Comparison of ENCODE assay signal across 9 mouse cellular contexts in the genomic region with DNA sequence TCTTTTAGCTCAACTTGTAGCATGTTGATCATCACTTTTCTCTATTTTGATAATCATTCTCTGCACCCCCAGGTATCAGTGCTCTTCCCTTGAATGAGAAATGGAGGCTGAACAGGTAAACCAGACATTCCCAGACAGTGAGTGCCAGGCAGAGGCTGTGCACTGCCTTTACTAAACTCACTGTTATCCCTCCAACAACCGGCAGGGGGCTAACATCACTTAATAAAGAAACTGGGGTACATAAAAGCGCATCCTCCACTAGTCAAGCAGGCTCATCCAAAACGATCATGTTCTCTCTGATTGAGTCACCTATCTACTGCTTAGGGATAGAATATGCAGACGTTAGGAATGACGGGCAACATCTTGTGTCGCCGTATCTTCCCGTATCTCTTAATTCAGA.
DNase-seq lines count a peak whose midpoint lies in the region; ATAC-seq and TF ChIP-seq lines count a peak whose summit lies in the region.
"Had no signal": no experiment of that assay in that cellular context is flagged by ENCODE, and none has a peak within 500 bp of the region (broad histone marks: within the 10 kb centered on the region; RNA-seq: fewer than 3 reads in every experiment).

No protein-coding gene starts in this region.

- no peaks in the 10 kb centered on the region for H3K27me3 ChIP-seq in intestine, postnatal 0 days (replicated peaks; ENCODE audit: control insufficient read depth, insufficient read depth, low read length)
- H3K27me3 ChIP-seq in intestine, embryonic 15.5 days (replicated peaks), result no peaks in the 10 kb centered on the region
- no peaks in the 10 kb centered on the region for H3K27me3 ChIP-seq in C2C12 (ENCODE audit: control insufficient read depth, insufficient read depth, insufficient read length)
- H3K27me3 ChIP-seq: embryonic facial prominence, embryonic 12.5 days had no signal

- no peak overlapping the region for H3K4me2 ChIP-seq in intestine, postnatal 0 days (replicated peaks; ENCODE audit: low read depth)
- H3K4me2 ChIP-seq in intestine, embryonic 15.5 days (replicated peaks), result no peak overlapping the region
- H3K4me2 ChIP-seq: embryonic facial prominence, embryonic 12.5 days had no signal

- H3K9ac ChIP-seq in intestine, postnatal 0 days (ENCODE audit: low read depth, low read length), result no peak overlapping the region
- H3K9ac ChIP-seq in intestine, embryonic 15.5 days, result no peak overlapping the region
- H3K9ac ChIP-seq: embryonic facial prominence, embryonic 12.5 days had no signal

- peak; percentile 81 for TF ChIP-seq CTCF in intestine, postnatal 0 days (IDR thresholded peaks at IDR 0.05; ENCODE audit: low read depth)
- TF ChIP-seq CTCF in C2C12 (IDR thresholded peaks at IDR 0.05; ENCODE audit: control insufficient read depth, insufficient read depth, insufficient read length), result peak; percentile 30

- peaks cover 13% of the 10 kb centered on the region; the same call in 1 of the 2 replicates for H3K36me3 ChIP-seq in intestine, postnatal 0 days (ENCODE audit: control insufficient read depth, insufficient read depth)
- H3K36me3 ChIP-seq in intestine, embryonic 15.5 days, result 0 out of 2 replicates have a peak, but pooled peaks cover 5% of the 10 kb centered on the region
- peaks cover 18% of the 10 kb centered on the region for H3K36me3 ChIP-seq in C2C12 (ENCODE audit: control insufficient read depth, insufficient read depth)

- DNase-seq in cerebellum, postnatal 4 days (ENCODE audit: low spot score in 2 of 2), result peak; percentile 38 to 60
- peak; percentile 73 for DNase-seq in kidney, postnatal 10 days
- peak; percentile 75 for DNase-seq in lung, postnatal 36 days
- peak; percentile 44 to 51 for DNase-seq in thymus, postnatal 36 days

- no peak overlapping the region for H3ac ChIP-seq in C2C12 (ENCODE audit: control insufficient read depth, insufficient read length, low read depth)

- no peaks in the 10 kb centered on the region for H3K4me1 ChIP-seq in intestine, postnatal 0 days (replicated peaks; ENCODE audit: control insufficient read depth, insufficient read depth, low read length)
- no peaks in the 10 kb centered on the region for H3K4me1 ChIP-seq in intestine, embryonic 15.5 days (replicated peaks)

- ATAC-seq in intestine, postnatal 0 days, result no peak
- ATAC-seq in intestine, embryonic 15.5 days, result no peak
- peak; percentile 83 for ATAC-seq in activated CD4-positive, CD25-positive, alpha-beta regulatory T cell, adult 4 months

- no peaks in the 10 kb centered on the region for H3K79me2 ChIP-seq in C2C12 (ENCODE audit: control insufficient read depth, insufficient read depth)

- no peak overlapping the region for H3K27ac ChIP-seq in intestine, postnatal 0 days (ENCODE audit: low read depth, low read length)
- no peak overlapping the region for H3K27ac ChIP-seq in intestine, embryonic 15.5 days
- H3K27ac ChIP-seq: embryonic facial prominence, embryonic 12.5 days had no signal

- 70% methylated on average over 8 of the region's 8 CpGs for WGBS in intestine, postnatal 0 days
- WGBS in intestine, embryonic 15.5 days, result 69% methylated on average over 8 of the region's 8 CpGs

- H3K4me3 ChIP-seq in intestine, postnatal 0 days (ENCODE audit: low read depth, low read length), result no peak overlapping the region
- H3K4me3 ChIP-seq in intestine, embryonic 15.5 days (replicated peaks), result no peak overlapping the region
- no peak overlapping the region for H3K4me3 ChIP-seq in C2C12 (ENCODE audit: insufficient read depth, poor library complexity, severe bottlenecking)
- H3K4me3 ChIP-seq: embryonic facial prominence, embryonic 12.5 days had no signal

- H3K79me3 ChIP-seq in C2C12 (ENCODE audit: low read depth), result no peaks in the 10 kb centered on the region

- no peaks in the 10 kb centered on the region for H3K9me3 ChIP-seq in intestine, postnatal 0 days (ENCODE audit: control insufficient read depth)
- H3K9me3 ChIP-seq in intestine, embryonic 15.5 days, result no peaks in the 10 kb centered on the region
- H3K9me3 ChIP-seq: embryonic facial prominence, embryonic 12.5 days had no signal

TF ChIP-seq in C2C12, 6 proteins besides CTCF, POLR2A, EP300 and RAD21:
- TF ChIP-seq USF1 (IDR thresholded peaks at IDR 0.05; ENCODE audit: low read depth) (no peak), MAX (IDR thresholded peaks at IDR 0.05) (no peak), CEBPB (IDR thresholded peaks at IDR 0.05; ENCODE audit: low read depth) (no peak), FOSL1 (IDR thresholded peaks at IDR 0.05; ENCODE audit: insufficient read depth, low read length, poor library complexity, severe bottlenecking) (no peak), MYOD1 (IDR thresholded peaks at IDR 0.05; ENCODE audit: control insufficient read depth, insufficient read length, low read depth) (no peak), MYOG (IDR thresholded peaks at IDR 0.05; ENCODE audit: control insufficient read depth, extremely low read depth, insufficient read length) (no peak)
